Mouse (Mus musculus) layer of hippocampus, adult 6 months (tissue): ENCODE data around the gene Ccdc57. TPM values are rescaled to one million over a fixed set of nuclear protein-coding genes. Genes with fewer than 3 reads are reported as not detected.

ENCODE experiments used
- long read RNA-seq, 2 experiments: library from polyadenylated mRNA; unstranded; transcript quantifications; one replicate each; pipeline ENCODE4 v2.0.0; 2019 to 2020
- polyA plus RNA-seq: library from polyadenylated mRNA; unstranded; fragments of <200 nt; fragmentation: Nextera tagmentation; gene quantifications from 2 replicates; pipeline ENCODE4 v1.2.3, GENCODE M21; 2021

Ccdc57 gene
- 1.2 and 1.5 TPM in 2 replicates for polyA plus RNA-seq
- long read RNA-seq, experiment 1, partial matches to known transcripts, result 1 of 2 reads
- long read RNA-seq, experiment 1, other reads (novel, unspliced or antisense), result 0 of 2 reads
- long read RNA-seq, experiment 2, transcript Ccdc57-201 (19 exons, 3,403 nt), result major isoform, 7 of 35 reads
- long read RNA-seq, experiment 2, partial matches to known transcripts, result 7 of 35 reads
- long read RNA-seq, experiment 2, other reads (novel, unspliced or antisense), result 21 of 35 reads

DNA sequence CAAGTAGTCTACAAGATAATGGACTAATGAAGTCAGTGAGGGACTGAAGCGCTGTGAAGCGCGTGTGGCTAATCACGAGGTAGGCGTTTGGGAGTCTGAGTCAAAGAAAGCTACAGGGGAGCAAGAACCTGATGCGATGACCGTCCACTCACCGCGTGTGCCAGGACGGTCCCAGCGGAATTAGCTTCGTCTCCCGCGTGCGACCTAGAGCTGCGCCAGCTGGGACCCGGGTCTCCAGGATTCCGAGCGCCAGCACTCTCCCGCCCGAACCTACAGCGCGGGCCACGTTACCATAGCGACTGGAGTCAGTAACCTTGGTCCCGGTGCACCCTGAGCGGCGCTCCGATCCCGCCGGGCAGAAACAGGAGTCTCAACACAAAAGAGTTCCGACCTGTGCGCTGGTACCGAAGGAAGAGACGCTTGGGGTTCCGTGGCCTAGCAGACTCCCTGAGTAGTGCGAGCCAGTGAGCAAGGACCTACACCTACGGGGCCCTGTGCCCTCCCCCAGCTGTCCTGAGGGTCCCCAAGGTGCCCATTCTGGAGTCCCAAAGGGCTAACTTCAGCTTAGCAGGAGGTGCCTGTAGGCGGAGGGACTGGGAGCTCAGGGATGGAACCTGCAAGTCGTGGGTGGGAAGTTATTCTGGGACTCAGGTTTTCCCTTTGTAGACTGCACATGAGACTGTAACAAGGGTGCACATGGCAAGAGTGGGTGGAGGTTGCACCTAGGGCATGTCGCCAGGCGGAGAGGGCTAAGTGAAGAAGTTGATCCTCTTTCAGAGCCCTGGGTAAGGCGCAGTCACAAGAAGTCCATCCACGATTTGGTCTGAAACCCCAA lies at the start of gene Ccdc57:
TSS of gene Ccdc57 (minus strand) at position 309 of the 835 bp plus-strand sequence.

DNA sequence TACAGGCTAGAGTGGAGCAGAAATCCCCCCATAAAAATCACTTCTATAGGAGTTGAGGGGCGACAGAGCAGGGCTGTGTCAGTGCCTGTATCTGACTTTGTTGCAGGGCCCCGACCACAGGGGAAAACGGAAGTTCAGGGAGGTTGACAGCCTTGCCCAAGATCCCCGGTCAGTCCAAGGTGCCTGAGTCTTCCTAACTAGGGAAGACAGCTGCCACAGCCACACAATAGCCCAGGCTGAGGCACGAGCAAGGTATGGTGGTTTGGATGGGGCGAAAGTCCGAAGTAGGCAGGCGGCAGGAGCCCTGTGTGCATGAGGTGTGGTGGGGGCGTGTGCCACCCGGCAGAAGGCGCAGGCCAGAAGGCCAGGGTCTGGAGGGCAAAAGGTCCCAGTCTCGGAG lies 15.7 kb upstream of the Ccdc57 start, which contains the start of gene Slc16a3:
TSS of gene Slc16a3 (plus strand) at position 153 of the 400 bp plus-strand sequence.

DNA sequence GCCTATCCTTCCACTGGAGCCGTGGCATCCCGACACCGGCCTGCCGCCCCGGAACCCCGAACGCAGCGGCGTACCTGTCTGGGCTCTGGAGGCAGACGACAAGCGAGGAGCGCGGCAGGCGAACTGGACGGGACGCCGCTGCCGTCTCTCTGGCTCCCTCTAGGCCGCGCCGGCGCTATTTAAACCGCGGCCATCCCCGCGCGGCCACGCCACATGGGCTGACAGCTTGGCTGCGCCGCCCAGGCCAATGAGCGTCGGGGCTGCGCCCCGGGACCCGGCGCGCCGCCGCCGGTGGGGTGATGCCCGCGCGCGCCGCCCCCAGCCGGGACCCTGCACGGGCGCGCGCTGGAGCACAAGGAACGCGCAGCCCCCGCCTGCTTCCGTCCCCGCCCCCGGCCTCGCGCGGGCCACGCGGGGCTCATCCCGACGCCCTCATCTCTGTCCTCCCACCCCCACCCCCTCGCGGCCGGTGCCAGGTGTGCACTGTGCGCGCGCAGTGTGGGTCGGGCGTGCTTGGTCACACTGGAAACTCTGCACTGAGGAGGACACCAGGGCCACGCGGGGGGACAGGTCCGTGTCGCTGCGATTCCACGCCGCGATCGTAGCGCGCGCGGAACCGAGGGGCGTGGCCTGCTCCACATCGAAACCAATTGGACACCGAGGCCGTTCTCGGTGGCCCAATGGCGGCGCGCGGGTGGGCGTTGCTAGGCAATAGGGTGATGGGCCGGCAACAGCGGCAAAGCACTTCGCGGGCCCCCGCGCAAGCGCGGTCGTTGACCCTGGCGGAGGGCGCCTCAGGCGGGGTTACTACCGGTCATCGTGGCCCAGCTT lies 108.5 kb downstream of the Ccdc57 start, which contains the start of gene Fasn:
TSS of gene Fasn (minus strand) at position 592 of the 831 bp plus-strand sequence.

DNA sequence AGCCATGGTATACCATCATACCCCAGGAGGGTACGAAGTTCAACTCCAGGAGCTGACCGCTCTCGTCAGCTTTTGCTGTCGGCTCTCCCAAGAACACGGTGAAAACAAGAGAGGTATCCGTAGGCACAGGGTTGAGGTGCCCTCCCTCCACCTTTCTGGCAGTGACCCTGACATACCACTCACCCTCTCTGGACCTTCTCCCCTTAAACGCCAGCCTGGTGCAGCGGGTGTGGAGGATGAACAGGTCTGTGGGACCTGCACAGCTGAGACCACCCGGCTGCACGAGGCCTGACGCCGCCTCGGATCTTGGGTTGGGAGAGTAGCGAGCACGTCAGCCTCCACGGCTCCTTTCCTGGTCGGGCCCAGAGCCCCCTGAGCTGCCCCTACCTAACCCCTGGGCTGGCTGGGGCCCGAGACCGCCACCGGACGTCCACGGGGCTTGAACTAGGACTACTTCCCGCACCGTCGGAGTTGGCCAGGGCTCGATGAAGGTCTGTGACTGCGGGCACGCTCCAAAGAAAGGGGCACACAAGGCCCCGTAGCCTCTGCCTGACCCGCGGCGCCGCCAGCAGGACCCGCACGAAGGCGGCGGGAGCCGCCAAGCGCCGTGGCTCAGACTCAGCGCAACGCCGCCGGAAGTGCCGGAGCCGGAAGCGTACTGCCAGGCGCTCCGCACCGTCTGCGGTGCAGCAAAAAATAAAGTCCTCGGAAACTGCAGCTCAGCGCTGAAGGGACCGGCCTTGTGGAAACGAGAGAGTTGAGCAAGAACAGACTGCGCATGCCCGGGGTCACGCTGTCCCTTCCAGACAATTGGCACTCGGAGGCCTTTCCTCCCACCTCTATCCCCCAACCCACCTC lies 136.7 kb downstream of the Ccdc57 start, which contains the start of gene Dus1l:
TSS of gene Dus1l (minus strand) at position 648 of the 858 bp plus-strand sequence.

DNA sequence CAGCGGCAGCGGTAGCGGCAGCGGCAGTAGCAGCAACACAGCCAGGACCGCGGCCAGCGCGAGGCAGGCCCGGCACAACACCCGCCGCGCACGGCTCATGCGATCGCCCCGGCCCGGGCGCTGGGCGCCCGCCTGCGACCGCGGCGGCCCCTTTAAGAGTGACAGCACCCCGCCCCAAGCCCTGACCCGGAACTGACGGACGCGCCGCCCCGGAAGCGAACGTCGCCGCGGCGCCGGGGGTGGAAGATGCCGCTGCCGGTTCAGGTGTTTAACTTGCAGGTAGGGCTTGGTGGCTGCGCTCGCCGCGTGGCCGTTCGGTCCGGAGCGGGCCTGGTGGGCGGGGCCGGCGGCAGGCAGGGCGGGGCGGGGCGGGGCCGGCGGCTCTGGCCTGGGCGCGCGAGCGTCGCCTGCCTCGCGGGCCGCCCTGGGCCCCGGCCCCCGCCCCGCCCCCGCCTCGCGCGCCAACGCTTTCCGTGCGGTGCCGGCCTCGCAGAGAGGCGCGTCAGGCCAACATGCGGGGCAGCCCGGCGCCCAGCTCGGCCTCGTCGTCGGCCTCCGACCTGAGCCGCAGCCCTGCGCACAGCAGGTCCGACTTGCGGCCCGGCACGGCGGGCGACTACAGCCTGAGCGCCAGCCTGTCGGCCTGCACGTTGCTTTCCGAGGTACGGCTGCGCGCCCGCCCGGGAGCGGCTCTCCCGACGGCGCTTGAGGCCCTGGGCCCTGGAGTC lies 148.4 kb downstream of the Ccdc57 start, which contains the start of the genes Rfng and Gps1:
TSS of gene Rfng (minus strand) at position 144 of the 728 bp plus-strand sequence.
TSS of gene Gps1 (plus strand) at position 209 of the 728 bp plus-strand sequence.

Other genes with a start within 250 kb of the Ccdc57 start
- 64.8 and 72.5 TPM in 2 replicates for gene Cenpx, start 219.1 kb downstream of the Ccdc57 start, polyA plus RNA-seq
- gene Lrrc45, start 218.9 kb downstream of the Ccdc57 start, polyA plus RNA-seq, result 5.4 and 6.0 TPM in 2 replicates
- 40.8 and 52.4 TPM in 2 replicates for gene Rac3, start 211.4 kb downstream of the Ccdc57 start, polyA plus RNA-seq
- gene Dcxr, start 205.6 kb downstream of the Ccdc57 start, polyA plus RNA-seq, result 31.5 TPM in 2 replicates
- 0.85 and 1.5 TPM in 2 replicates for gene Cbr2, start 200.8 kb downstream of the Ccdc57 start, polyA plus RNA-seq
- 0.48 and 1.6 TPM in 2 replicates for gene Hmga1b, start 170.1 kb downstream of the Ccdc57 start, polyA plus RNA-seq
- gene Rfng, start 148.7 kb downstream of the Ccdc57 start, polyA plus RNA-seq, result 47.1 and 63.6 TPM in 2 replicates
- gene Gps1, start 148.6 kb downstream of the Ccdc57 start, polyA plus RNA-seq, result 257 and 261 TPM in 2 replicates
- 35.9 and 39.6 TPM in 2 replicates for gene Dus1l, start 136.5 kb downstream of the Ccdc57 start, polyA plus RNA-seq
- gene Fasn, start 108.3 kb downstream of the Ccdc57 start, polyA plus RNA-seq, result 45.4 and 45.9 TPM in 2 replicates
- gene Slc16a3, start 15.6 kb upstream of the Ccdc57 start, polyA plus RNA-seq, result 1.4 and 2.1 TPM in 2 replicates
- gene Csnk1d, start 58.5 kb upstream of the Ccdc57 start, polyA plus RNA-seq, result 30.2 and 34.7 TPM in 2 replicates
- gene Cd7, start 106.5 kb upstream of the Ccdc57 start, polyA plus RNA-seq, result 0.14 and 0.15 TPM in 2 replicates
- not detected in 2 replicates for gene Sectm1b, start 130.7 kb upstream of the Ccdc57 start, polyA plus RNA-seq
- not detected in 2 replicates for gene Sectm1a, start 148.3 kb upstream of the Ccdc57 start, polyA plus RNA-seq
- not detected in 2 replicates for gene Tex19.2, start 185.8 kb upstream of the Ccdc57 start, polyA plus RNA-seq
- gene Tex19.1, start 213.3 kb upstream of the Ccdc57 start, polyA plus RNA-seq, result not detected in 2 replicates
- gene Uts2r, start 227.4 kb upstream of the Ccdc57 start, polyA plus RNA-seq, result 0.26 and 0.31 TPM in 2 replicates